Mouse (Mus musculus): ENCODE measurements around the gene Pold3.

GRCm38 (mm10) chr7:100128262-100129041, 7.1 kb upstream of the Pold3 start:
- TF ChIP-seq CTCF (IDR thresholded peaks at IDR 0.05; ENCODE audit: extremely low read depth, insufficient read depth, insufficient read length, insufficient replicate concordance) = no peak
- TF ChIP-seq POLR2A (IDR thresholded peaks at IDR 0.05; ENCODE audit: low read depth, low read length) = no peak

All from spleen, adult 2 months (tissue).